Mouse (Mus musculus) limb, embryonic 11.5 days (tissue): ENCODE measurements around the gene Coro2a. TPM values are rescaled to one million over a fixed set of nuclear protein-coding genes. Genes with fewer than 3 reads are reported as not detected.

Source experiments
- ATAC-seq: fragments of 200-750 bp; cut with Nextera tagmentation; 2 replicates; pipeline ENCODE4 v1.8.0; 2017; ENCODE audit warnings: low read depth; ENCODE audit not compliant: insufficient number of reproducible peaks, low FRiP score, low TSS enrichment
- DNase-seq: peaks from one replicate; pipeline ENCODE4 v3.0.0-alpha.2; 2015; ENCODE audit warnings: low spot score
- H3K27ac ChIP-seq: fragments of 300-500 bp; sonication (generic); replicated peaks from 2 replicates; pipeline ENCODE4 v1.5.1; 2014; ENCODE audit warnings: low read depth, mild to moderate bottlenecking, low read length
- H3K27me3 ChIP-seq: fragments of 300-500 bp; sonication (generic); 2 replicates; pipeline ENCODE4 v1.6.1; 2014; ENCODE audit warnings: mild to moderate bottlenecking, low read length, mixed read lengths; ENCODE audit not compliant: control insufficient read depth, insufficient read depth
- H3K36me3 ChIP-seq: fragments of 300-500 bp; sonication (generic); 2 replicates; pipeline ENCODE4 v1.6.1; 2014; ENCODE audit warnings: mild to moderate bottlenecking, low read length, moderate library complexity, mixed read lengths; ENCODE audit not compliant: control insufficient read depth, insufficient read depth
- H3K4me1 ChIP-seq: fragments of 300-500 bp; sonication (generic); 2 replicates; pipeline ENCODE4 v1.6.1; 2014; ENCODE audit warnings: low read length, mixed read lengths; ENCODE audit not compliant: control insufficient read depth, insufficient read depth
- H3K4me2 ChIP-seq: fragments of 300-500 bp; sonication (generic); 2 replicates; pipeline ENCODE4 v1.6.1; 2014; ENCODE audit warnings: low read depth, mild to moderate bottlenecking, moderate library complexity; ENCODE audit not compliant: severe bottlenecking
- H3K4me3 ChIP-seq: fragments of 300-500 bp; sonication (generic); 2 replicates; pipeline ENCODE4 v1.5.1; 2014; ENCODE audit warnings: low read depth, low read length
- H3K9ac ChIP-seq: fragments of 300-500 bp; sonication (generic); 2 replicates; pipeline ENCODE4 v1.6.1; 2014; ENCODE audit warnings: mild to moderate bottlenecking, low read length
- H3K9me3 ChIP-seq: fragments of 300-500 bp; sonication (generic); 2 replicates; pipeline ENCODE4 v1.6.1; 2016; ENCODE audit warnings: low read length; ENCODE audit not compliant: control insufficient read depth
- WGBS: fragments of 180-500 bp; shearing (Covaris S2); extraction: QIAGEN DNeasy Blood & Tissue Kit; methylation state at CpG from one replicate; pipeline ENCODE4 v1.1.7; 2014; 5-methylcytosine and 5-hydroxymethylcytosine counted together
- polyA plus RNA-seq: library from polyadenylated mRNA; unstranded; fragments of >200 nt; fragmentation: Nextera tagmentation; extraction: Ambion mirVana; gene quantifications from 2 replicates; pipeline ENCODE4 v1.2.1, GENCODE M21; 2014

Coro2a gene
- polyA plus RNA-seq, 1 experiment from 2014 or later = 1.7 TPM

GRCm38 (mm10) chr4:46620946-46621345 lies 18.9 kb upstream of the Coro2a start:
- no peak for ATAC-seq
- no peaks in the 10 kb centered on the region for H3K4me1 ChIP-seq
- no peak overlapping the region for H3K27ac ChIP-seq
- no peak overlapping the region for H3K4me3 ChIP-seq
- H3K9me3 ChIP-seq = no peaks in the 10 kb centered on the region
- no peak overlapping the region for H3K9ac ChIP-seq
- H3K36me3 ChIP-seq = no peaks in the 10 kb centered on the region
- H3K27me3 ChIP-seq = 0 out of 2 replicates have a peak, but pooled peaks cover 7% of the 10 kb centered on the region
- DNase-seq = no peak
- no peak overlapping the region for H3K4me2 ChIP-seq
- WGBS = 81% methylated on average over 8 of the region's 8 CpGs

GRCm38 (mm10) chr4:46620330-46620729 lies 18.3 kb upstream of the Coro2a start:
- no peaks in the 10 kb centered on the region for H3K4me1 ChIP-seq
- no peaks in the 10 kb centered on the region for H3K9me3 ChIP-seq
- no peak overlapping the region for H3K4me3 ChIP-seq
- no peak overlapping the region for H3K9ac ChIP-seq
- H3K27me3 ChIP-seq = 0 out of 2 replicates have a peak, but pooled peaks cover 7% of the 10 kb centered on the region
- 12% methylated on average over 23 of the region's 23 CpGs for WGBS
- no peak overlapping the region for H3K27ac ChIP-seq
- no peaks in the 10 kb centered on the region for H3K36me3 ChIP-seq
- 0 out of 2 replicates have a peak overlapping the region, but pooled peaks have one; percentile 15 for H3K4me2 ChIP-seq
- DNase-seq (peak; percentile 56), ATAC-seq (no peak)

GRCm38 (mm10) chr4:46618196-46618817 lies 16.3 kb upstream of the Coro2a start:
- 67% methylated on average over 11 of the region's 11 CpGs for WGBS
- Histone ChIP-seq H3K36me3 (no peaks in the 10 kb centered on the region), H3K27me3 (0 out of 2 replicates have a peak, but pooled peaks cover 9% of the 10 kb centered on the region), H3K4me1 (no peaks in the 10 kb centered on the region), H3K4me2 (no peak overlapping the region), H3K9ac (no peak overlapping the region), H3K4me3 (no peak overlapping the region), H3K9me3 (no peaks in the 10 kb centered on the region), H3K27ac (no peak overlapping the region)
- ATAC-seq (no peak), DNase-seq (no peak)

- ATAC-seq = no peak
- H3K4me3 ChIP-seq = no peak overlapping the region
Observed at GRCm38 (mm10) chr4:46617408-46617807, 15.4 kb upstream of the Coro2a start.

GRCm38 (mm10) chr4:46614641-46615040 lies 12.6 kb upstream of the Coro2a start:
- Histone ChIP-seq H3K4me1 (no peaks in the 10 kb centered on the region), H3K36me3 (no peaks in the 10 kb centered on the region), H3K27me3 (0 out of 2 replicates have a peak, but pooled peaks cover 2% of the 10 kb centered on the region), H3K9me3 (no peaks in the 10 kb centered on the region), H3K4me3 (no peak overlapping the region), H3K9ac (no peak overlapping the region), H3K27ac (no peak overlapping the region), H3K4me2 (no peak overlapping the region)
- 76% methylated on average over 9 of the region's 9 CpGs for WGBS
- DNase-seq (no peak), ATAC-seq (no peak)

More at GRCm38 (mm10) chr4:46617408-46617807, 15.4 kb upstream of the Coro2a start:
- 70% methylated on average over 6 of the region's 6 CpGs for WGBS
- Histone ChIP-seq H3K9me3 (no peaks in the 10 kb centered on the region), H3K36me3 (no peaks in the 10 kb centered on the region), H3K27ac (no peak overlapping the region), H3K4me2 (no peak overlapping the region), H3K9ac (no peak overlapping the region), H3K4me1 (no peaks in the 10 kb centered on the region), H3K27me3 (0 out of 2 replicates have a peak, but pooled peaks cover 9% of the 10 kb centered on the region)
- no peak for DNase-seq

GRCm38 (mm10) chr4:46613618-46614017 lies 11.6 kb upstream of the Coro2a start:
- no peak for ATAC-seq
- WGBS = 79% methylated on average over 12 of the region's 12 CpGs
- H3K9me3 ChIP-seq = no peaks in the 10 kb centered on the region
- no peak overlapping the region for H3K9ac ChIP-seq
- no peak overlapping the region for H3K4me2 ChIP-seq
- H3K4me1 ChIP-seq = no peaks in the 10 kb centered on the region
- 0 out of 2 replicates have a peak, but pooled peaks cover 6% of the 10 kb centered on the region for H3K27me3 ChIP-seq
- no peak overlapping the region for H3K4me3 ChIP-seq
- no peak for DNase-seq
- H3K36me3 ChIP-seq = no peaks in the 10 kb centered on the region
- no peak overlapping the region for H3K27ac ChIP-seq

- Histone ChIP-seq H3K4me3 (no peak overlapping the region), H3K4me1 (no peaks in the 10 kb centered on the region), H3K27ac (no peak overlapping the region), H3K36me3 (no peaks in the 10 kb centered on the region), H3K9me3 (no peaks in the 10 kb centered on the region), H3K9ac (no peak overlapping the region), H3K4me2 (no peak overlapping the region), H3K27me3 (0 out of 2 replicates have a peak, but pooled peaks cover 6% of the 10 kb centered on the region)
- no peak for ATAC-seq
- DNase-seq = peak; percentile 94
- WGBS = 1% methylated on average over 4 of the region's 4 CpGs
Observed at GRCm38 (mm10) chr4:46611181-46611580, 9.2 kb upstream of the Coro2a start.

- Histone ChIP-seq H3K9me3 (no peaks in the 10 kb centered on the region), H3K9ac (no peak overlapping the region), H3K27ac (no peak overlapping the region), H3K36me3 (no peaks in the 10 kb centered on the region), H3K27me3 (0 out of 2 replicates have a peak, but pooled peaks cover 4% of the 10 kb centered on the region), H3K4me3 (no peak overlapping the region), H3K4me1 (peaks cover 3% of the 10 kb centered on the region; the same call in 1 of the 2 replicates), H3K4me2 (no peak overlapping the region)
- 77% methylated on average over 3 of the region's 3 CpGs for WGBS
- no peak for DNase-seq
- ATAC-seq = no peak
Observed at GRCm38 (mm10) chr4:46607601-46608000, 5.6 kb upstream of the Coro2a start.
